Mouse (Mus musculus): ENCODE measurements around the gene Zfp217. TPM values are rescaled to one million over a fixed set of nuclear protein-coding genes. Genes with fewer than 3 reads are reported as not detected.
A peak's percentile ranks its signal among the peaks of the same experiment; 100 is the strongest.

Zfp217 gene
- polyA plus RNA-seq, 1 experiment from 2014 or later = 3.7 TPM

DNA sequence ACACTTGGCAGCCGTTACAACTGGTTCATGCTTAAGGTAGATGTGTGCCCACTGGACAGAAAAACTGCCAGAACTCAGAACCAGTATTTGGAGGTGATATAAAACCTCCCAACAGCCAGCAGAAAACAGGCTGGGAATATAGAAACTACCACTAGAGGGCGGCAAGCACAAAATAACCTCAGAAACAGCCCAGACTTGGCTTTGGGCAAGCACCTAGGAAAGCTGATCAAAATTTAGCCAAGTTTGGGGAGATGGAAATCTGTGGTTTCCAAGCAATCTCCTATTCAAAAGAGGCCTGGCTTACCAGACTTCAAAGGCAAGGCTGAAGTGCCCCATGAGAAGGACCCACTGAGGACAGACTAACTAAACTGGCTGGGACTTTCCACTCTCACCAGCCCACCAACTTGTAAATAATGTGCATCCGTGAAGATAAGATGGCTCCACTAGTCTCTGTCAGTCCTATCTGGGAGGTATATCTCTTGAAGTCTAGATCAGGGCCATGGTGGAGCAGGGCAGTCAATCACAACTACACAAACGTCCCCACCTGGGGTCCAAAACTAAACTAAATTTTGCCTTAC lies 31.1 kb downstream of the Zfp217 start:
- Histone ChIP-seq H3K4me2 (no peak overlapping the region), H3K27ac (ENCODE audit: poor library complexity, severe bottlenecking) (no peak overlapping the region; the same call in 1 of the 2 replicates), H3K36me3 (peaks cover 85% of the 10 kb centered on the region), H3K9me3 (replicated peaks) (no peaks in the 10 kb centered on the region), H3K9ac (no peak overlapping the region), H3K4me1 (replicated peaks) (peaks cover 27% of the 10 kb centered on the region), H3K27me3 (replicated peaks) (no peaks in the 10 kb centered on the region), H3K4me3 (no peak overlapping the region)
- no peak for ATAC-seq (ENCODE audit: insufficient number of reproducible peaks, low FRiP score)
- WGBS = 25% methylated on average over 4 of the region's 4 CpGs

DNA sequence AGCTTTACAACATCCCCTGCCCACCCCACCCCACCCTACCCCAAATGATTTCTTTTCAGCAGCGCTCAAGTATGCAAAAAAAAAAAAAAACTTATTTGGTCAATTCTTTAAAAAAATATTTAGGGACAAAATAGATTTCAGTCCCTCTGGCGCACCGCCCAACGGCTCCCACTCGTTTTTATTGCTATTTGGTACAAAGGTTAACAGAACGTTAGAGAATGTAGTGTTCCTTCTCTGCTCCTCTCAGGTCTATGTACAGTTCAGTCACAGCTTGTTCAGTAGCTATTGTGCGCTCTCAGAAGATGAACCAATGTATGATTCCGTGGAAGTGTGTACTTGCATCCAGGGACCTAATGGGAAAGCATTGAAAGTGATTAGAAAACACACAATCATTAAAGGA lies 37.6 kb downstream of the Zfp217 start:
- H3K36me3 ChIP-seq = peaks cover 85% of the 10 kb centered on the region
- H3K27ac ChIP-seq (ENCODE audit: poor library complexity, severe bottlenecking) = no peak overlapping the region
- no peak for ATAC-seq (ENCODE audit: insufficient number of reproducible peaks, low FRiP score)
- no peak overlapping the region for H3K4me2 ChIP-seq
- H3K4me1 ChIP-seq (replicated peaks) = peaks cover 10% of the 10 kb centered on the region
- WGBS = 90% methylated on average over 8 of the region's 8 CpGs
- H3K9ac ChIP-seq = no peak overlapping the region
- no peaks in the 10 kb centered on the region for H3K27me3 ChIP-seq (replicated peaks)
- H3K9me3 ChIP-seq (replicated peaks) = no peaks in the 10 kb centered on the region
- no peak overlapping the region for H3K4me3 ChIP-seq

DNA sequence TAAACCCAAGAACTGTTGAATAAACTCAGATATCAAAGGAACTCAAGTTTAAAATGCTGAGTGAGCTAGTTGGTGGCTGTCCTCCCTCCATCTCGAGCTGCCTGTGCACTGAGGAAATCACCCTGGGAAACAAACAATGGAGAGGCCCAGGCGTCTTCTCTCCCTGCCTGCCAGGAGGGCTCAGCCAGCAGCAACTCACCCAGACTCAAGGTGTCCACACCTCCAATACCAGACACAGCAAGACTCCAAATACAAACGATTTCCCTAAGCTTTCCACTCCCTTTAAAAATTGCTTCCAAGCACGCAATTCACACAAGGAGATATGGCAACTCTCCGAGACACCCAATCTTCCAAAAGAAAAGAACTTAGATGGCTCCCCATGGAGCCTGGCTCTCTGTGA lies 38.4 kb downstream of the Zfp217 start:
- Histone ChIP-seq H3K4me3 (no peak overlapping the region), H3K9me3 (replicated peaks) (no peaks in the 10 kb centered on the region), H3K36me3 (peaks cover 77% of the 10 kb centered on the region), H3K4me1 (replicated peaks) (peaks cover 6% of the 10 kb centered on the region), H3K9ac (no peak overlapping the region), H3K27me3 (replicated peaks) (no peaks in the 10 kb centered on the region), H3K27ac (ENCODE audit: poor library complexity, severe bottlenecking) (no peak overlapping the region), H3K4me2 (no peak overlapping the region)
- ATAC-seq (ENCODE audit: insufficient number of reproducible peaks, low FRiP score) = no peak
- WGBS = 54% methylated on average over 5 of the region's 5 CpGs

DNA sequence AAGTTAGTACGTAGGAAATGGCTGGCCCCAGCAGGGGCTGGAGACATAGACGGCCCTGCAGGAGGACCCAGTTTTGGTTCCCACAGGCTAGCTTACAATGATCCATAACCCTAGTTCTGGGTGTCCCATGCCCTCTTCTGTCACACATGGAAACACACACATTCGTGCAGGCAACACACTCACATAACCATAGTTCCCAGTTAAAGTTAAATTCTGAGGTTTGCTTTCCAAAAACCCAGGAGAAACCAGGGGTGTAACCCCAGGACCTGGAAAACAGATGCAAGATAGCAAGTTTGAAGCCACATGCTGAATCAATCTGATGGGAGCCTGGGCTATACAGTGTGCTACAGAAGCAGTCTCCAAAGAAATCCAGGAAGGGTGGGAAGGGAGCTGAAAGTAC lies 40.1 kb downstream of the Zfp217 start:
- H3K4me2 ChIP-seq = no peak overlapping the region
- H3K4me1 ChIP-seq (replicated peaks) = peaks cover 6% of the 10 kb centered on the region
- peaks cover 60% of the 10 kb centered on the region for H3K36me3 ChIP-seq
- ATAC-seq (ENCODE audit: insufficient number of reproducible peaks, low FRiP score) = no peak
- no peak overlapping the region for H3K27ac ChIP-seq (ENCODE audit: poor library complexity, severe bottlenecking)
- no peaks in the 10 kb centered on the region for H3K27me3 ChIP-seq (replicated peaks)
- no peak overlapping the region for H3K9ac ChIP-seq
- H3K4me3 ChIP-seq = no peak overlapping the region
- WGBS = 85% methylated on average over 3 of the region's 3 CpGs
- no peaks in the 10 kb centered on the region for H3K9me3 ChIP-seq (replicated peaks)

DNA sequence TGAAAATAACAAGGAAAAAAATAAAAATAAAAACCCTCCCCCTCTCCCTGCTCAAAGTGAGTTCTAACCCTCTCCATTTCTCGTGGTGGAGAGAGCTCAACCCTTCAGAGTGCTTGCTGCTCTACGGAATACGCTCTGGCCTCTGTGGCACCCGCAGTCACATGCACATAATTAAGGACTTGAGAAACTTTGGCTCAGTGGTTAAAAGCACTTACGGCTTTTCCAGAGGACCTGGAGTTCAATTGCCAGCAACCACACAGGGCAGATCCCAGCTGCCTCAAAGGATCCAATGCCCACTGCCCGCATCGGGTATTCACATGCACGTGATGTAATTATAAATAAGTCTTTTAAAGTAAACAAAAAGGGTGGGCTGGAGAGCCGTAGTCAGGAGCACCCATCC lies 41.9 kb downstream of the Zfp217 start:
- no peak overlapping the region for H3K9ac ChIP-seq
- ATAC-seq (ENCODE audit: insufficient number of reproducible peaks, low FRiP score) = no peak
- 82% methylated on average over 9 of the region's 9 CpGs for WGBS

DNA sequence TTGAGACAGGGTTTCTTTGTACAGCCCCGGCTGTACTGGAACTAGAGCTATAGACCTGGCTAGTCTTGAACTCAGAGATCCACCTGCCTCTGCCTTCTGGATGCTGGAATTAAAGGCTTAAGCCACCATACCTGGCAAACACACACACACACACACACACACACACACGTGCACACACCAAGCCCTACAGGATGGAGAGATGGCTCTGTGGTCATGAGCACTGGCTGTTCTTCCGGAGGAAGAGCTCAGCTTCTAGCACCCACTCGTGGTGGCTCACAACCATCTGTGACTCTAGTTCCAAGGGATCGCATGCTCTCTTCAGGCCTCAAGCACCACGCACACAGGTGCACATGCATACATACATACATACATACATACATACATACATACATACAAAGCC lies 43.5 kb downstream of the Zfp217 start:
- no peak overlapping the region for H3K9ac ChIP-seq
- WGBS = 80% methylated on average over 6 of the region's 6 CpGs
- H3K4me3 ChIP-seq = no peak overlapping the region
- no peak for ATAC-seq (ENCODE audit: insufficient number of reproducible peaks, low FRiP score)
- H3K4me2 ChIP-seq = no peak overlapping the region
- no peaks in the 10 kb centered on the region for H3K4me1 ChIP-seq (replicated peaks)
- H3K27me3 ChIP-seq (replicated peaks) = no peaks in the 10 kb centered on the region
- H3K9me3 ChIP-seq (replicated peaks) = no peaks in the 10 kb centered on the region
- H3K27ac ChIP-seq (ENCODE audit: poor library complexity, severe bottlenecking) = no peak overlapping the region
- H3K36me3 ChIP-seq = peaks cover 29% of the 10 kb centered on the region

More for the DNA sequence above, 41.9 kb downstream of the Zfp217 start:
- Histone ChIP-seq H3K27ac (ENCODE audit: poor library complexity, severe bottlenecking) (no peak overlapping the region), H3K4me3 (no peak overlapping the region), H3K4me2 (no peak overlapping the region), H3K27me3 (replicated peaks) (no peaks in the 10 kb centered on the region), H3K4me1 (replicated peaks) (peaks cover 2% of the 10 kb centered on the region), H3K9me3 (replicated peaks) (no peaks in the 10 kb centered on the region), H3K36me3 (peaks cover 45% of the 10 kb centered on the region)

DNA sequence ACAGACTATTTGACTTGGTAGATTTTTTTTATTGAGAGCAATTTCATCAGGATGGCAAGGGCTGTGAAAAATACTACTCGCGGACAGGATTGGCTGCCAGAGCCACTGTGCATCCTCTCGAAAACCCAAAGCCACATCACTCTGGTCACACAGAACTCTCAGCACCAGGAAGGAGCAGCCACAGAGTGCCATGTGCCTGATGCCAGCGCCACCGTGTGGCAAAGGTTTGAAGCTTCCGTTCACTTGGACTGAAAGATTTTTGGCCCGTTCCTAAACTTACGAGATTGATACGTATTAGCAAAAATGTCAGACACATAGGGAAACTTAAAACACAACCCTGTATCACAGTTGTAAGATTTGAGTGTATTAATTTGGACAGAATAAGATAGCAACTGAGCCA lies 44.1 kb downstream of the Zfp217 start:
- no peaks in the 10 kb centered on the region for H3K4me1 ChIP-seq (replicated peaks)
- ATAC-seq (ENCODE audit: insufficient number of reproducible peaks, low FRiP score) = no peak
- 58% methylated on average over 9 of the region's 9 CpGs for WGBS

DNA sequence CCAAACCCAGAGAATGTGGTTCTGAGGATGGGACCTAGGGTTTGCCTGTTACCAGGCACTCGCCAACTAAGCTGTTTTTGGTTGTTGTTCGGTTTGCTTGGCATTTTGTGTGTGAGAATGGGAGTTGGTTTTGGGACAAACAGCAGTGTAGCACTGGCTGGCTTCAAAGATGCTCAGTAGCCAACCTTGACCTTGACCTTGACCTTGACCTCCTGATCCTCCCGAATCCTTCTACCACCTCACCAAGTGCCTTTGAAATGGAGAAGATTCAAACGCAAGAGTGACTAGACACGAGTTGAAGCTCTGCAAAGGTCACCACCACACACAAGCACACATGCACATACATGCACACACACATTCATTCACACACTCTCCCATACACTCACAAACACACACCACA lies 44.6 kb downstream of the Zfp217 start:
- no peak overlapping the region for H3K9ac ChIP-seq
- no peaks in the 10 kb centered on the region for H3K4me1 ChIP-seq (replicated peaks)
- H3K36me3 ChIP-seq = peaks cover 24% of the 10 kb centered on the region
- no peak overlapping the region for H3K27ac ChIP-seq (ENCODE audit: poor library complexity, severe bottlenecking)
- no peak overlapping the region for H3K4me2 ChIP-seq
- H3K4me3 ChIP-seq = no peak overlapping the region
- 73% methylated on average over 5 of the region's 5 CpGs for WGBS
- no peaks in the 10 kb centered on the region for H3K27me3 ChIP-seq (replicated peaks)
- ATAC-seq (ENCODE audit: insufficient number of reproducible peaks, low FRiP score) = no peak
- H3K9me3 ChIP-seq (replicated peaks) = no peaks in the 10 kb centered on the region

More for the DNA sequence above, 44.1 kb downstream of the Zfp217 start:
- no peaks in the 10 kb centered on the region for H3K9me3 ChIP-seq (replicated peaks)
- H3K9ac ChIP-seq = no peak overlapping the region
- H3K4me2 ChIP-seq = no peak overlapping the region
- no peaks in the 10 kb centered on the region for H3K27me3 ChIP-seq (replicated peaks)
- H3K4me3 ChIP-seq = no peak overlapping the region
- peaks cover 25% of the 10 kb centered on the region for H3K36me3 ChIP-seq
- no peak overlapping the region for H3K27ac ChIP-seq (ENCODE audit: poor library complexity, severe bottlenecking)

DNA sequence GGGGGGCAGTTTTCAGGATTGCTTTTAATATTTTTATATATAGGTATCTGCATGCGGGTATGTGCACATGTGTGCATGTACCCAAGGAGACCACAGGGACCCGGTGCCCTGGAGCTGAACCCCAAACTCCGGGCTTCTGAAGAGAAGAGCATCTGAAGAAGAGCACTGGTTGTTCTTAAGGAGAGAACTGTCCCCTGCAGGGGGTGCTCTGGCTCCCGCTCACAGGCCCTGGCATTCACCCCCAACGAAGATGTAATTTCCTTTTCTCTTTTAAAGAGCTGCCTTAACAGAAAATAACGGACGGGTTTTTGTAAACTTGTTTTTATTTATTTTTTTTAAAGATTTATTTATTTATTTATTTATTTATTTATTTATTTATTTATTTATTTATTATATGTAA lies 46.0 kb downstream of the Zfp217 start:
- H3K27ac ChIP-seq (ENCODE audit: poor library complexity, severe bottlenecking) = no peak overlapping the region
- no peak overlapping the region for H3K9ac ChIP-seq
- 71% methylated on average over 7 of the region's 7 CpGs for WGBS
- no peak overlapping the region for H3K4me2 ChIP-seq
- H3K27me3 ChIP-seq (replicated peaks) = no peaks in the 10 kb centered on the region
- no peak for ATAC-seq (ENCODE audit: insufficient number of reproducible peaks, low FRiP score)
- H3K36me3 ChIP-seq = peaks cover 10% of the 10 kb centered on the region
- no peaks in the 10 kb centered on the region for H3K4me1 ChIP-seq (replicated peaks)
- H3K9me3 ChIP-seq (replicated peaks) = no peaks in the 10 kb centered on the region
- no peak overlapping the region for H3K4me3 ChIP-seq

DNA sequence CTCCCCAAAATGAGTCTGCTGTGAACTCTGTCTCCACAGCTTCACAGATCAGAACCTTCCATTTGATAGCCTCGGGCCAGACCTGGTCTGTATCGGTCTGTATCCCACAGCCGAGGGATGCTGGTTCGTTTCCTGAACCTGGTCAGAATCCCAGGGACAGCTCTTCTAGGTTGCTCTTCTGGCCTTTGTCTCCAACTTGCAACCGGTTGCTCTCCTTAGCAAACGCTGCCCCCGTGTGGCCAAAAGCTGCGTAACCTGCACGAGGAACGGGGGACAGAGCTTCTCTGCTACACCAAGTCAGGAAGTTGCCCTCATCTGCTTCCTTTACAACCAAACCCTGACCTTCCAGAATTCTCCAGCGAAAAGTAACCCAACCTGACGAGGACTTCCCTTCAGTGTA lies 46.8 kb downstream of the Zfp217 start:
- Histone ChIP-seq H3K4me2 (no peak overlapping the region), H3K4me3 (no peak overlapping the region), H3K9me3 (replicated peaks) (no peaks in the 10 kb centered on the region), H3K27ac (ENCODE audit: poor library complexity, severe bottlenecking) (no peak overlapping the region), H3K9ac (no peak overlapping the region), H3K4me1 (replicated peaks) (no peaks in the 10 kb centered on the region), H3K36me3 (0 out of 2 replicates have a peak, but pooled peaks cover 2% of the 10 kb centered on the region), H3K27me3 (replicated peaks) (no peaks in the 10 kb centered on the region)
- ATAC-seq (ENCODE audit: insufficient number of reproducible peaks, low FRiP score) = no peak
- 6% methylated on average over 12 of the region's 12 CpGs for WGBS

DNA sequence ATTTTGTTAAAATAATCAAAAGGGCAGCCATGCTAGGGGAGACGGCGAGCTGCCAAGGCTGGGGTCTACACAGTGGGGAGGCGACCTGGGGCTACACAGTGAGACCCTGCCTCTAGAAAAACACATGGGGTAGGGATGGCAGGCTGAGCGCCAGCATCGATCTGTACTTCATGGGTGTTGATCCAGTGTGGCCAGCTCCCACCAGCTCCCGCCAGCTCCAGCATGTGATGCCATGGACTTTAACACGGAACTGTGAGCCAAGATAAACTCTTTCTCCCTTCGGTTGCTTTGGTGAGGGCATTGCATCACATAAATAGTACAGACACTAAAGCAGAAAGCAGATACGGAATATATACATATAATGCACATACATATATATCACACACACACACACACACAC lies 53.0 kb downstream of the Zfp217 start:
- Histone ChIP-seq H3K36me3 (no peaks in the 10 kb centered on the region), H3K27ac (ENCODE audit: poor library complexity, severe bottlenecking) (no peak overlapping the region), H3K27me3 (replicated peaks) (no peaks in the 10 kb centered on the region), H3K4me3 (no peak overlapping the region), H3K9ac (no peak overlapping the region), H3K4me2 (no peak overlapping the region), H3K4me1 (replicated peaks) (no peaks in the 10 kb centered on the region), H3K9me3 (replicated peaks) (no peaks in the 10 kb centered on the region)
- WGBS = 88% methylated on average over 9 of the region's 9 CpGs
- ATAC-seq (ENCODE audit: insufficient number of reproducible peaks, low FRiP score) = no peak

DNA sequence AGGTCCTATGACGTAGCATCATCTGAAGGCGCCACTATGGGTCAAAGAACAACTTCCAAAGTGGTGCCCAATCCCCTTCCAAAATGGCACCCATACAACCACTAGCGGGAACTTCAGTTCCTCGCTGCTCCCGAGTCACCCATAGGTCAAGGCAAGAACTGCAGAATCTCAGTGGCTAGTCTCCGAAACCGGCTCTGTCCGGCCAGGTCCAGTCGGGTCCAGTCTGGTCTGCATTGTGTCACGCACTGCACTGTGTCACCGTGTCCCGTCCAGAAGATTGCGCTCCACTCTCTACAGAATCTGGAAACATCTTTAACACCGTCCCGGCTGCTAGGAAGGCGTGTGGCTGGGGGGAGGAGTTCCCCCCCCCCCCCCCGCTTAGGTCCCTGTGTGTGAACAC lies 53.7 kb downstream of the Zfp217 start:
- no peak overlapping the region for H3K4me3 ChIP-seq
- no peak overlapping the region for H3K27ac ChIP-seq (ENCODE audit: poor library complexity, severe bottlenecking)
- no peaks in the 10 kb centered on the region for H3K36me3 ChIP-seq
- no peak overlapping the region for H3K4me2 ChIP-seq
- H3K9me3 ChIP-seq (replicated peaks) = no peaks in the 10 kb centered on the region
- H3K27me3 ChIP-seq (replicated peaks) = no peaks in the 10 kb centered on the region
- ATAC-seq (ENCODE audit: insufficient number of reproducible peaks, low FRiP score) = 0 out of 2 replicates have a peak, but pooled peaks have one; percentile 45
- 73% methylated on average over 17 of the region's 17 CpGs for WGBS
- no peak overlapping the region for H3K9ac ChIP-seq
- no peaks in the 10 kb centered on the region for H3K4me1 ChIP-seq (replicated peaks)

Data from heart, embryonic 12.5 days (tissue).